Mouse (Mus musculus): ENCODE results near the gene Cyb5r3. TPM values are rescaled to one million over a fixed set of nuclear protein-coding genes. Genes with fewer than 3 reads are reported as not detected.

The Cyb5r3 gene
- polyA plus RNA-seq, 1 experiment from 2014 or later = 163 TPM

DNA sequence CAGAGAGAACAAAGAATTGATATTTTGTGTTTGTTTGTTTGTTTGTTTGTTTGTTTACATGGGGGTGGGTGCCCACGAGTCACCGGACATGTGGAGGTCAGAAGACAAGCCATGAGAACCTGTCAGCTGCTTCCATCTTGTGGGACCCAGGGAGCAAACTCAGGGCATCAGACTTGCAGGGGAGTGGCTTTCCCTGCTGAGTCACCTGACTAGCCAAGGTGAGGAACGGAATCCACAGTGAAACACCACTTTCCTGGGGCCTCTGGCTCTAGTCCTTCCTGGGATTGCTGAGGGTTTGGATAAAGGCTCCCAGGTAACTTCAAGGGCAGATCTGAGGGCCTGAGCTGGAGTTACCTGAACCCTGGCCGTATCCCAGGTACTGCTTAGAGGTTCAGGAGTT lies 4.3 kb upstream of the Cyb5r3 start:
- WGBS = 71% methylated on average over 4 of the region's 4 CpGs
- no peak overlapping the region for H3K4me3 ChIP-seq (ENCODE audit: control insufficient read depth in 1 of 2, insufficient read depth in 1 of 2, low read depth in 1 of 2, low read length in 2 of 2)

DNA sequence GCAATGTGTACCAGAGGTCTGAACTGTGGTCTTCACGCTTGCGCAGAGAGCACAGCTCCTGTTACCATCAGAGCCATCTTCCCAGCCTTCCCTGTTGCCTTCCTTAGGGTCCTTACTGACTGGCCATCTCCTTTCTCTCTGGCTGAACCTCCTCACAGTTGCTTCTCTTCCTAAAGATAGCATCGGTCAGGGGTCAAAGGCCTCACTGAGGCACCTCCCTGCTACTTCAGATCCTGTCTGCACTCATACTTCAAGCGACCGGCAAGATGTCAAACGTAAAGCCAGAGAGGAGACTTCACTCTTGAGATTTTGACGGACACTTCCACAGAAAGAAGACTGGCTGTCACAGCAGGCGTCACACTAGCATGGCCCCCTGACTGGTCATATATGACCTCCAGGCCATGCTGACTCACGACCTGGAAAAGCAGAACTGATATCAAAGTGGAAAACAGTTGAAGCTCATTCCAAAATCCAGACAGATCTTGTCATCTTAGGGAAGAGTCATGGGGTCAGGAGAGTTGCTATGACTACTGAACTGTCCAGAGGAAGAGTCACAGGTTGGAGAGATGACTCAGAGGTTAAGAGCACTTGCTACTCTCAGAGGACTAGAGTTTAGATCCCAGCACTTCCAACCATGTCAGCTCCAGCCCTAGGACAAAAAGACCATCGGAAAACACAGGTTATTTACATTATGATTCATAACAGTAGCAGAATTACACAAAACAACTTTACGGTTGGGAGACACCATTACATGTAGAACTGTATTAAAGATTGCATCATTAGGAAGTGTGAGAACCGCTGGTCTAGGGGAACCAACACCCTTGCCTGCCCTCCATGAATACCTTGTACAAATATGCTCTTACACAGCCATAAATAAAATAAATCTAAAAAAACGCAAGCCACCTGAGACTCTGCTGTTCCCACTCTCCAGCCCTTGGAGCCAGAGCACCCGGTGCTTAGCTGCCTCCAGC lies 1.8 kb upstream of the Cyb5r3 start:
- H3K36me3 ChIP-seq (ENCODE audit: control insufficient read depth, insufficient read depth, low read length) = no peaks in the 10 kb centered on the region
- H3K27me3 ChIP-seq (ENCODE audit: control insufficient read depth, insufficient read depth, low read length) = no peaks in the 10 kb centered on the region
- H3K4me3 ChIP-seq (ENCODE audit: control insufficient read depth in 1 of 2, insufficient read depth in 1 of 2, low read depth in 1 of 2, low read length in 2 of 2) = no peak overlapping the region
- WGBS = 70% methylated on average over 14 of the region's 14 CpGs
- no peak overlapping the region for H3K4me2 ChIP-seq (ENCODE audit: low read length)
- peaks cover 18 to 27% of the 10 kb centered on the region in 2 experiments for H3K4me1 ChIP-seq (ENCODE audit: control insufficient read depth in 2 of 2, insufficient read depth in 2 of 2, low read length in 2 of 2)
- H3K9me3 ChIP-seq (ENCODE audit: control insufficient read depth, low read length) = no peaks in the 10 kb centered on the region
- H3K9ac ChIP-seq (ENCODE audit: low read length) = no peak overlapping the region
- ATAC-seq (ENCODE audit: insufficient number of reproducible peaks, insufficient read depth, low FRiP score, low read depth) = no peak
- no peak overlapping the region for H3K27ac ChIP-seq (replicated peaks in 1 of 2; ENCODE audit: control insufficient read depth in 1 of 2, insufficient read depth in 1 of 2, low read depth in 2 of 2, low read length in 2 of 2)

More for the DNA sequence above, 4.3 kb upstream of the Cyb5r3 start:
- Histone ChIP-seq H3K4me1 (ENCODE audit: control insufficient read depth in 2 of 2, insufficient read depth in 2 of 2, low read length in 2 of 2) (peaks cover 7% of the 10 kb centered on the region in 2 experiments), H3K4me2 (ENCODE audit: low read length) (no peak overlapping the region), H3K36me3 (ENCODE audit: control insufficient read depth, insufficient read depth, low read length) (no peaks in the 10 kb centered on the region), H3K27me3 (ENCODE audit: control insufficient read depth, insufficient read depth, low read length) (no peaks in the 10 kb centered on the region), H3K9ac (ENCODE audit: low read length) (no peak overlapping the region), H3K27ac (replicated peaks in 1 of 2; ENCODE audit: control insufficient read depth in 1 of 2, insufficient read depth in 1 of 2, low read depth in 2 of 2, low read length in 2 of 2) (no peak overlapping the region), H3K9me3 (ENCODE audit: control insufficient read depth, low read length) (no peaks in the 10 kb centered on the region)
- ATAC-seq (ENCODE audit: insufficient number of reproducible peaks, insufficient read depth, low FRiP score, low read depth) = no peak

DNA sequence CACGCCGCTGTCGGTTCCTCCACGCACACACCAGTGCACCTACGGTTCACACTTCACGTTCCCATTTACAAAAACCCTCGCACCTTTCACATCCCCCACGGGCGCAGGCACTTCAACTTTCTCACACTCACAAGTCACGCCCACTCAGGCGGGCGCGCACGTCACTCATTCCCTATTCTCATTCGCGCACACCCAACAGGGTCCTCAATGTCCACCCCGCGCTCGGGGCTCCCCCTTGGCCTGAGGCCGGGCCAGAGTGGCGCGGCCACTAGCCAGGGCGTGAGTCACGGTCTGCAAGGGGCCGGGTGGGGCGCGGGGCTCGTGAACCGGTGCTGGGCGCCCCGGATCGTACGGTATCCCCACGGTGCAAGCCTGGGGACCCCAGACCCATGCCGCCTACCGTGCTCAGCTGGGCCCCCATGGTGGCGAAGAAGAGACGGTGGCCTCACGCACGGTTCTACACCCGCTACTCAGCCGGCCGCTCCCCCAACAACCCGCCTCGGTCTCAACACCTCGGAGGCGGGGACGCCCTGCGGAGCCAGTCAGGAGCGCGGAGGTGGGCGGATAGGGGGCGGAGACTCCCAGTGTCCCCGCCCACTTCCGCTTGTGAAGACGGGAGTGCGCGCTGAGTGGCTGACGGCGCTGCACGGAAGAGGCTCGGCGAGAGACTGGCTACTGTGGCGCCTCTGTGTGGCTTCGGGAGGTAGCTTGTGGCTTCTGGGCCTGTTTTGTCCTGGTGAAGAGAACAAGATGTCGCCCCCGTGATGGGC lies 495 bp downstream of the Cyb5r3 start:
- Histone ChIP-seq H3K27ac (replicated peaks in 1 of 2; ENCODE audit: control insufficient read depth in 1 of 2, insufficient read depth in 1 of 2, low read depth in 2 of 2, low read length in 2 of 2) (peak overlapping the region; percentile 60 to 86), H3K27me3 (ENCODE audit: control insufficient read depth, insufficient read depth, low read length) (no peaks in the 10 kb centered on the region), H3K9ac (ENCODE audit: low read length) (peak overlapping the region; percentile 80), H3K4me2 (ENCODE audit: low read length) (peak overlapping the region; percentile 73), H3K4me1 (ENCODE audit: control insufficient read depth in 2 of 2, insufficient read depth in 2 of 2, low read length in 2 of 2) (peaks cover 19 to 30% of the 10 kb centered on the region in 2 experiments), H3K36me3 (ENCODE audit: control insufficient read depth, insufficient read depth, low read length) (no peaks in the 10 kb centered on the region), H3K4me3 (ENCODE audit: control insufficient read depth in 1 of 2, insufficient read depth in 1 of 2, low read depth in 1 of 2, low read length in 2 of 2) (peak overlapping the region; percentile 74 to 84), H3K9me3 (ENCODE audit: control insufficient read depth, low read length) (no peaks in the 10 kb centered on the region)
- WGBS = under 1% methylated on average over 66 of the region's 67 CpGs
- ATAC-seq (ENCODE audit: insufficient number of reproducible peaks, insufficient read depth, low FRiP score, low read depth) = peak; percentile 96

- H3K27ac ChIP-seq (replicated peaks in 1 of 2; ENCODE audit: control insufficient read depth in 1 of 2, insufficient read depth in 1 of 2, low read depth in 2 of 2, low read length in 2 of 2) = peak overlapping the region; percentile 18 to 77; a peak in 3 of 4 replicates
- H3K27me3 ChIP-seq (ENCODE audit: control insufficient read depth, insufficient read depth, low read length) = no peaks in the 10 kb centered on the region
- H3K4me3 ChIP-seq (ENCODE audit: control insufficient read depth in 1 of 2, insufficient read depth in 1 of 2, low read depth in 1 of 2, low read length in 2 of 2) = peak overlapping the region; percentile 74 to 84
- peak overlapping the region; percentile 80 for H3K9ac ChIP-seq (ENCODE audit: low read length)
- H3K4me2 ChIP-seq (ENCODE audit: low read length) = peak overlapping the region; percentile 73
- no peaks in the 10 kb centered on the region for H3K36me3 ChIP-seq (ENCODE audit: control insufficient read depth, insufficient read depth, low read length)
- H3K9me3 ChIP-seq (ENCODE audit: control insufficient read depth, low read length) = no peaks in the 10 kb centered on the region
- ATAC-seq (ENCODE audit: insufficient number of reproducible peaks, insufficient read depth, low FRiP score, low read depth) = no peak
- 36% methylated on average over 8 of the region's 8 CpGs for WGBS
- H3K4me1 ChIP-seq (ENCODE audit: control insufficient read depth in 2 of 2, insufficient read depth in 2 of 2, low read length in 2 of 2) = peaks cover 26 to 38% of the 10 kb centered on the region in 2 experiments
Observed at GRCm38 (mm10) chr15:83170956-83171659, 1.3 kb downstream of the Cyb5r3 start.

- 73% methylated on average over 8 of the region's 8 CpGs for WGBS
- no peak overlapping the region for H3K4me3 ChIP-seq (ENCODE audit: control insufficient read depth in 1 of 2, insufficient read depth in 1 of 2, low read depth in 1 of 2, low read length in 2 of 2)
- peak overlapping the region in 1 of 2 experiments; percentile 14; a peak in 2 of 4 replicates for H3K27ac ChIP-seq (replicated peaks in 1 of 2; ENCODE audit: control insufficient read depth in 1 of 2, insufficient read depth in 1 of 2, low read depth in 2 of 2, low read length in 2 of 2)
- no peaks in the 10 kb centered on the region for H3K27me3 ChIP-seq (ENCODE audit: control insufficient read depth, insufficient read depth, low read length)
- peaks cover 30 to 42% of the 10 kb centered on the region in 2 experiments for H3K4me1 ChIP-seq (ENCODE audit: control insufficient read depth in 2 of 2, insufficient read depth in 2 of 2, low read length in 2 of 2)
- H3K9me3 ChIP-seq (ENCODE audit: control insufficient read depth, low read length) = no peaks in the 10 kb centered on the region
- H3K4me2 ChIP-seq (ENCODE audit: low read length) = peak overlapping the region; percentile 35
- 0 out of 2 replicates have a peak, but pooled peaks cover 2% of the 10 kb centered on the region for H3K36me3 ChIP-seq (ENCODE audit: control insufficient read depth, insufficient read depth, low read length)
- H3K9ac ChIP-seq (ENCODE audit: low read length) = peak overlapping the region; percentile 8; the same call in 1 of the 2 replicates
- ATAC-seq (ENCODE audit: insufficient number of reproducible peaks, insufficient read depth, low FRiP score, low read depth) = no peak
Observed at GRCm38 (mm10) chr15:83169772-83170722, 2.3 kb downstream of the Cyb5r3 start.

DNA sequence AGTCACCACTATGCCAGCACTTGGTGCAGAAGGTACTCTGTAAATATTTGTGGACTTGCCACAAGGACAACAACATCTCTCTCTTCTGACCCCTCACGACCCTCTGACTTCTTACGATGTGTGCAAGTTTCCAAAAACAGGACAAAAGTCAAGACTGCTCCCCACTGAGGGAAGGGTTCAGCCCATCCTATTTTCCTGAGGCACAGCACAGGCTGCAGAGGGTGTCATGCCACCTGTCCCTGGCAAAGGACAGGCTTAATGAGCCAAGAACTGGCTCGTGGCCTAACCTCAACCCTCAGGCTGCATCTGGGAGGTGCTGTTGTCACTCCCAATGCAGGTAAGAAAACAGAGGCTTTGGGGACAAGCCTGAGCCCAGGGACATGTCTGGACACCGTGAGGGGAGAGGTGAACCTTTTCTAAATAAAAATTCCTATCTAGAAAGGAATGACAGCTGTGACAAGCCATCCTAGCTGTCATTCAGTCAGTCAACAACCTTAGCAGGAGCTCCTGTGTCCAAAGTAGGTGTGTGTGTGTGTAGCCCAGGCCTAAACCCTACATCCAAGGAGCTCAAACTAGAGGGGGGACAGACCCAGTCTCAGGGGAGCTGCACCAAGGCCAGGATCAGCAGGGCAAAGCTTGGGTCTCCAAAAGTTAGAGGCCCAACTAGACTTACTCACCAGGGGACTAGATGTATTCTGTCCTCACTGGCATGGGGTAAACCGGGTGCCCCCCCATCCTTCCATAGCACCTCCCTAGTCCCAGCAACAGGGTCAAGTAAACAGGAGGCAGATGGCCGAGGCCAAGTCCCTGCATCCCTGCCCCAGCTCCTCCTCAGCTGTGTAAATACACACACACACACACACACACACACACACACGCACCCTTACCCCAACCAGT lies 3.3 kb downstream of the Cyb5r3 start:
- Histone ChIP-seq H3K4me2 (ENCODE audit: low read length) (peak overlapping the region; percentile 35; the same call in 1 of the 2 replicates), H3K9me3 (ENCODE audit: control insufficient read depth, low read length) (no peaks in the 10 kb centered on the region), H3K36me3 (ENCODE audit: control insufficient read depth, insufficient read depth, low read length) (0 out of 2 replicates have a peak, but pooled peaks cover 2% of the 10 kb centered on the region), H3K27ac (replicated peaks in 1 of 2; ENCODE audit: control insufficient read depth in 1 of 2, insufficient read depth in 1 of 2, low read depth in 2 of 2, low read length in 2 of 2) (no peak overlapping the region; a peak in 2 of 4 replicates), H3K9ac (ENCODE audit: low read length) (no peak overlapping the region), H3K4me3 (ENCODE audit: control insufficient read depth in 1 of 2, insufficient read depth in 1 of 2, low read depth in 1 of 2, low read length in 2 of 2) (no peak overlapping the region), H3K4me1 (ENCODE audit: control insufficient read depth in 2 of 2, insufficient read depth in 2 of 2, low read length in 2 of 2) (peaks cover 33 to 46% of the 10 kb centered on the region in 2 experiments), H3K27me3 (ENCODE audit: control insufficient read depth, insufficient read depth, low read length) (no peaks in the 10 kb centered on the region)
- no peak for ATAC-seq (ENCODE audit: insufficient number of reproducible peaks, insufficient read depth, low FRiP score, low read depth)
- WGBS = 80% methylated on average over 6 of the region's 7 CpGs

All from heart, embryonic 14.5 days (tissue).